Mouse (Mus musculus): ENCODE data around the gene Creb3l2. TPM values are rescaled to one million over a fixed set of nuclear protein-coding genes. Genes with fewer than 3 reads are reported as not detected.

Gene Creb3l2
- total and polyA plus RNA-seq, 2 experiments from 2014 or later = 2.0 to 5.0 TPM

DNA sequence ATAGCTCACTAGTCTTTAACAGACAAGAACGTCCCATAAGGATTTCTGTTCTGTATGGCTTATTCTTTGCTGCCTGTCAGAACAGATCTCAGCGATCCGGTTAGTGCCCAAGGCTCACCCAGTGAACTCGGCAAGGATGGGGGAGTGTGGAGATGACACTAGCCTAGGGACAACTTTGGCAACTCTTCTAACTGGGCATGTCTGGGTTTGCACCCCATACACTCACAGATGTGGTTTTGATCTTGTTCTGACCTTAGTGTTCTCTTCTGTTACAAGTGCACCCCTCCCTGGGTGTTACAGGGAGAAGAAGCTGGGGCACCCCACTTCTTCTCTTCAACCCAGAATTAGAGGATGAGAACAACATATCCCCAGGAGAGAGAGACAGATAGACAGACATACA is 143.0 kb downstream of the Creb3l2 start:
- Histone ChIP-seq H3K4me3 (ENCODE audit: low read depth, low read length) (peak overlapping the region; percentile 80), H3K27ac (ENCODE audit: low read depth, low read length) (no peak overlapping the region; the same call in 1 of the 2 replicates), H3K36me3 (ENCODE audit: insufficient read depth) (no peaks in the 10 kb centered on the region; the same call in 1 of the 2 replicates), H3K9me3 (ENCODE audit: low read length) (no peaks in the 10 kb centered on the region), H3K9ac (peak overlapping the region; percentile 83), H3K27me3 (ENCODE audit: insufficient read depth, low read length) (no peaks in the 10 kb centered on the region), H3K4me2 (ENCODE audit: low read depth) (peak overlapping the region; percentile 69), H3K4me1 (ENCODE audit: insufficient read depth) (peaks cover 17% of the 10 kb centered on the region)
- no peak for TF ChIP-seq CTCF (IDR thresholded peaks at IDR 0.05; ENCODE audit: low read depth)
- ATAC-seq (no peak), DNase-seq (no peak)
- 11% methylated on average over 4 of the region's 4 CpGs for WGBS

DNA sequence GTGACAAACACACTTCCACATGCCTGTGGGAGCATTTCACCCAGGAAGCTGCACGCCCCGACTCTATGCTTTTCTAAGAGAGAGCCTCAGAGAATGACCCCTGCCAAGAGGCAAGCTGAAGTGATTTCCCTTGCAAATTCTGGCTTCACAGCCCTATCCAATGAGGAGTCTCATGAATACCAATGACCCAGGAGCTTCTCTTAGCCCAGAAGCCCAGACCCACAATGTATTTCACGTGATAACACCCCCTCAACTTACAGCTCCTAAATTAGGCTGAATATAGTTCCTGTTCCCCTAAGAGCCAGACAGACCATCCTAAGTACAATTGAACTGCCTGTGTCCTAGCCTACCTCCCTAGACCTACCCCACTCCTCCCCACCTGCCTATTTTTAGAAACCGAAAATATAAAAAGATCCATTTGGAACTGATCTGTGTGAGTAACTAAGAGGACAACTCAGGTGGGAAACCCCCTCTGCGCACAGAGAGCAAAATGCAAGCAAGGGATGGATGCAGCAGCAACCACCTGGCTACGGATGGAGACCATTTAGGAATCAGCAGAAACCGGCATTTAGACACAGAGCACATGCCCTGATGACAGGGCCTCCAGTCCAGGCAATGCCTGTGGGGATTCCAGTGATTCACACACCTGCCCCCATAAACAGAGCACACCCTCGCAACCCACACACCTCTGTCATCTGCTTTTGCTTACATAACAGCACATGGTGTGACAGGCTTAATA is 144.0 kb downstream of the Creb3l2 start:
- H3K9ac ChIP-seq = peak overlapping the region; percentile 83; the same call in 1 of the 2 replicates
- TF ChIP-seq CTCF (IDR thresholded peaks at IDR 0.05; ENCODE audit: low read depth) = no peak
- no peaks in the 10 kb centered on the region for H3K9me3 ChIP-seq (ENCODE audit: low read length)
- DNase-seq (no peak), ATAC-seq (no peak)
- peaks cover 17% of the 10 kb centered on the region for H3K4me1 ChIP-seq (ENCODE audit: insufficient read depth)
- peak overlapping the region; percentile 80 for H3K4me3 ChIP-seq (ENCODE audit: low read depth, low read length)
- H3K27ac ChIP-seq (ENCODE audit: low read depth, low read length) = no peak overlapping the region
- no peaks in the 10 kb centered on the region; the same call in 1 of the 2 replicates for H3K36me3 ChIP-seq (ENCODE audit: insufficient read depth)
- WGBS = 34% methylated on average over 8 of the region's 8 CpGs
- no peaks in the 10 kb centered on the region for H3K27me3 ChIP-seq (ENCODE audit: insufficient read depth, low read length)
- peak overlapping the region; percentile 69 for H3K4me2 ChIP-seq (ENCODE audit: low read depth)

DNA sequence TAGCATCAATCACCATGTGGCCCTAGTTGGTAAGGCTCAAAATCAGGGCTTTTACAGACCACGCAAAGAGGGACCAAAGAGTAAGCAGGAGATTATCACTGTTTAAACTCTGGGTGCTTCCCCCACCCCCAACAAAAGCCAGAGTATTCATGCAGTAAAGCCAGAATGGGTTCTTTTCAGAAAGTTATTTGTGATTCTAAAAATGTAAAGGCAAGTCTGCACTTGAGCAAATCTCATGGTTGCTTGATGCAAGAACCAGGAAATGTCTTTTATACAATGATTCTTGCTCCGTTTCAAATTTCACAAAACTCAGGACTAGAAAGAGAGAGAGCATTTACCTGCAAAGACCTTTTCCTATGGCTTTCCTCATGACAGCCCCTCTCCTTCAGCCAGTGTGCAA is 149.9 kb downstream of the Creb3l2 start:
- Histone ChIP-seq H3K4me2 (ENCODE audit: low read depth) (no peak overlapping the region), H3K27ac (ENCODE audit: low read depth, low read length) (no peak overlapping the region), H3K27me3 (ENCODE audit: insufficient read depth, low read length) (no peaks in the 10 kb centered on the region), H3K4me1 (ENCODE audit: insufficient read depth) (peaks cover 1% of the 10 kb centered on the region; the same call in 1 of the 2 replicates), H3K9ac (no peak overlapping the region), H3K4me3 (ENCODE audit: low read depth, low read length) (no peak overlapping the region), H3K36me3 (ENCODE audit: insufficient read depth) (no peaks in the 10 kb centered on the region), H3K9me3 (ENCODE audit: low read length) (no peaks in the 10 kb centered on the region)
- ATAC-seq (no peak), DNase-seq (no peak)
- WGBS = 71% methylated on average over 2 of the region's 2 CpGs
- TF ChIP-seq CTCF (IDR thresholded peaks at IDR 0.05; ENCODE audit: low read depth) = no peak

DNA sequence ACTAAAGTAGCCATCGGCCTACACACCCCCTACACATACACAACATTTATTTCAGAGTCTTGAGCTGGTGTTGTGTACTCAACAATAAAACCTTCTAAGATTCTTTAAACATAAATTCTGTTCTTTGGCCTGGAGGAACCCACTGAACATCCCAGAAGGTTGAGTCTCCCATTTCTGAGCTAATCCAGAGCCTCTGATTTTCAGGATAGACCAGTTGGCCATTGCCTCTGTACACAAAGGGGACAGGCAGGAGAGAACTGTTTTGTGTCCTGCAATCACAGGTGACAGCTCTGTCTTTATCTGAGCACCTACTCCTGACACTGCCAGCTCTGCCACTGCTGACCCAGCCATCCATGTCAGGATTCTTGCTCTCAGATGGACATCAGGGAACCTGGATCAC is 150.8 kb downstream of the Creb3l2 start:
- H3K27me3 ChIP-seq (ENCODE audit: insufficient read depth, low read length) = no peaks in the 10 kb centered on the region
- DNase-seq (no peak), ATAC-seq (no peak)
- H3K4me2 ChIP-seq (ENCODE audit: low read depth) = no peak overlapping the region
- 100% methylated on average over 1 of the region's 1 CpGs for WGBS
- no peaks in the 10 kb centered on the region for H3K9me3 ChIP-seq (ENCODE audit: low read length)
- H3K4me3 ChIP-seq (ENCODE audit: low read depth, low read length) = no peak overlapping the region
- no peak overlapping the region for H3K27ac ChIP-seq (ENCODE audit: low read depth, low read length)
- TF ChIP-seq CTCF (IDR thresholded peaks at IDR 0.05; ENCODE audit: low read depth) = no peak
- no peaks in the 10 kb centered on the region for H3K36me3 ChIP-seq (ENCODE audit: insufficient read depth)
- no peaks in the 10 kb centered on the region for H3K4me1 ChIP-seq (ENCODE audit: insufficient read depth)
- H3K9ac ChIP-seq = no peak overlapping the region

DNA sequence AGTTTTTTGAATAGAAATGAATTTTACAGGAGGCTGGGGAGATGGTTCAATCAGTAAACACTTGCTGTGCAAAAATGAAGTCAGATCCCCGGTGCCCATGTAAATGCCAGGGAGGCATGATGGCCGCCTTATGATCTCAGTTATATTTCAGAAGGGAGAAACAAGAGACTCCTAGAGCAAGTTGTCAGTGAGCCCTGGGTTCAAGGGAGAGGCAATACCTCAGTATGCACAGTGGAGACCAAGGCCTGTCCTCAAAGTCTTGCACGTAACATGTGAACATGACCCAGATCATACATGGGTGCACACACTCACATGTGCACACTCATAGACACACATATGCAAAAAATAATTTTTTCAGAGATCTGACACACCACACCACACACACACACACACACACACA is 151.3 kb downstream of the Creb3l2 start:
- Histone ChIP-seq H3K4me2 (ENCODE audit: low read depth) (no peak overlapping the region), H3K36me3 (ENCODE audit: insufficient read depth) (no peaks in the 10 kb centered on the region; the same call in 1 of the 2 replicates), H3K9ac (no peak overlapping the region), H3K27ac (ENCODE audit: low read depth, low read length) (no peak overlapping the region), H3K4me3 (ENCODE audit: low read depth, low read length) (no peak overlapping the region), H3K9me3 (ENCODE audit: low read length) (no peaks in the 10 kb centered on the region), H3K4me1 (ENCODE audit: insufficient read depth) (no peaks in the 10 kb centered on the region), H3K27me3 (ENCODE audit: insufficient read depth, low read length) (no peaks in the 10 kb centered on the region)
- DNase-seq = no peak
- no peak for TF ChIP-seq CTCF (IDR thresholded peaks at IDR 0.05; ENCODE audit: low read depth)
- WGBS = 92% methylated on average over 3 of the region's 3 CpGs
- no peak for ATAC-seq

DNA sequence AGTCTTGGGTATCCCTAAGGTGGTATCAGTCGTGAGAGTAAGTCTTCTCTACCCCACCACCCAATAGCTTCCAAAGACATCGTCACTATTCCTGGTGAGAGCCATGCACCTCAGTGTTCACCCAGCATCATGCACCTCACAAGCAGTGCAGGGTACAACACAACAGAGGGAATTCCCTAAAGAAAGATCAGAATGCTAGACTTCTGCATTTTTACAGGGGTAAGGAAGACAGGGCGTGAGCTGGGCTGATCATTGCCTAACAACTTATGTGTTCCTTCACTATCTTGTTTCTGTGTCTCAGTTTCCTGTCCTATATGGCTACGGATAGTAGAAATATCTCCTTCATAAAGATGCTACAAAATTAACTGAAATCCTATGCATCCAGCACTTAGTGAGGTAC is 155.8 kb downstream of the Creb3l2 start:
- ATAC-seq (no peak), DNase-seq (no peak)
- no peaks in the 10 kb centered on the region for H3K27me3 ChIP-seq (ENCODE audit: insufficient read depth, low read length)
- no peak for TF ChIP-seq CTCF (IDR thresholded peaks at IDR 0.05; ENCODE audit: low read depth)
- H3K4me1 ChIP-seq (ENCODE audit: insufficient read depth) = no peaks in the 10 kb centered on the region
- 94% methylated on average over 4 of the region's 4 CpGs for WGBS
- H3K9me3 ChIP-seq (ENCODE audit: low read length) = no peaks in the 10 kb centered on the region
- H3K36me3 ChIP-seq (ENCODE audit: insufficient read depth) = no peaks in the 10 kb centered on the region; the same call in 1 of the 2 replicates
- no peak overlapping the region for H3K4me3 ChIP-seq (ENCODE audit: low read depth, low read length)
- H3K4me2 ChIP-seq (ENCODE audit: low read depth) = no peak overlapping the region
- H3K27ac ChIP-seq (ENCODE audit: low read depth, low read length) = no peak overlapping the region
- H3K9ac ChIP-seq = no peak overlapping the region

DNA sequence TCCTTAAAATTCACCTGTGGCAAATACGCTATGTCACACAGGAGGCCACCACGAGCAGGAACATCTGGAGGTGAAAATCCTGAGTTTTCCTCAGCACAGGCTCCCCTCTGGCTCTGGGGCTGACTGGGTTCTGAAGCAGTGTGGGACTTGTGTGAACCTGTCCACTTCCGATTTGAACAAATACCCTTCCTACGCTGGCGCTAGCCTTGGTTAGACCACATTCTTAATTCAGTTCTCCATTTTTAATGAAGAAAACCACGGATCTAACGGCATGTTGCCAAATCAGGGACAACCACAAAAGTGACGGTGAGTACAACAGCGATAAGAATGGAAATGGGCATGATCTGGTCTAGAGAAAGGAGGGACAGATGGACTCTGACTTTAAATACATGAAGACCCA is 157.1 kb downstream of the Creb3l2 start:
- H3K4me1 ChIP-seq (ENCODE audit: insufficient read depth) = no peaks in the 10 kb centered on the region
- TF ChIP-seq CTCF (IDR thresholded peaks at IDR 0.05; ENCODE audit: low read depth) = no peak
- no peaks in the 10 kb centered on the region; the same call in 1 of the 2 replicates for H3K36me3 ChIP-seq (ENCODE audit: insufficient read depth)
- DNase-seq (no peak), ATAC-seq (no peak)
- H3K27me3 ChIP-seq (ENCODE audit: insufficient read depth, low read length) = no peaks in the 10 kb centered on the region
- no peaks in the 10 kb centered on the region for H3K9me3 ChIP-seq (ENCODE audit: low read length)
- H3K27ac ChIP-seq (ENCODE audit: low read depth, low read length) = no peak overlapping the region
- H3K4me3 ChIP-seq (ENCODE audit: low read depth, low read length) = no peak overlapping the region
- no peak overlapping the region for H3K9ac ChIP-seq
- H3K4me2 ChIP-seq (ENCODE audit: low read depth) = no peak overlapping the region
- WGBS = 95% methylated on average over 9 of the region's 9 CpGs
